Mouse (Mus musculus) thymus, adult 2 months (tissue): ENCODE data around the gene Rnd3. TPM values are rescaled to one million over a fixed set of nuclear protein-coding genes. Genes with fewer than 3 reads are reported as not detected.

Source experiments
- DNase-seq: peaks from one replicate; pipeline ENCODE4 v3.0.0; 2021
- H3K27ac ChIP-seq: fragments of 200-500 bp; 2 replicates; pipeline ENCODE4 v1.5.1; 2012; ENCODE audit warnings: low read length, control low read depth; ENCODE audit not compliant: control insufficient read depth, insufficient read depth
- H3K27me3 ChIP-seq: fragments of 200-500 bp; 2 replicates; pipeline ENCODE4 v1.6.1; 2012; ENCODE audit warnings: mild to moderate bottlenecking, low read length, moderate library complexity, mixed read lengths; ENCODE audit not compliant: control insufficient read depth, insufficient read depth
- H3K36me3 ChIP-seq: fragments of 200-500 bp; 2 replicates; pipeline ENCODE4 v1.6.1; 2012; ENCODE audit warnings: mild to moderate bottlenecking, low read length, moderate library complexity; ENCODE audit not compliant: control insufficient read depth, insufficient read depth
- H3K4me1 ChIP-seq: fragments of 200-500 bp; replicated peaks from 2 replicates; pipeline ENCODE4 v1.6.1; 2012; ENCODE audit warnings: low read length; ENCODE audit not compliant: control insufficient read depth, insufficient read depth
- H3K4me3 ChIP-seq: fragments of 200-500 bp; 2 replicates; pipeline ENCODE4 v1.5.1; 2012; ENCODE audit warnings: mild to moderate bottlenecking, low read length, control low read depth, moderate library complexity; ENCODE audit not compliant: control insufficient read depth, insufficient read depth
- CTCF ChIP-seq: fragments of 200-500 bp; IDR thresholded peaks from 2 replicates; pipeline ENCODE4 v1.5.1; 2012; ENCODE audit warnings: mild to moderate bottlenecking, control low read depth, low read length, moderate library complexity, borderline replicate concordance; ENCODE audit not compliant: control insufficient read depth, poor library complexity, insufficient read depth; ENCODE audit errors: extremely low read depth
- POLR2A ChIP-seq: fragments of 200-500 bp; IDR thresholded peaks from 2 replicates; pipeline ENCODE4 v1.6.1; 2012; ENCODE audit warnings: mild to moderate bottlenecking, low read length, control low read depth, moderate library complexity; ENCODE audit not compliant: control insufficient read depth, poor library complexity, insufficient read depth; ENCODE audit errors: extremely low read depth
- WGBS: fragments of 180-500 bp; shearing (Covaris S2); methylation state at CpG from one replicate; pipeline ENCODE4 v1.1.7; 2018; 5-methylcytosine and 5-hydroxymethylcytosine counted together
- polyA plus RNA-seq: library from polyadenylated mRNA; depleted of rRNA; stranded (reverse); fragments of >200 nt; gene quantifications from 2 replicates; pipeline ENCODE4 v1.2.3, GENCODE M21; 2012

The Rnd3 gene
- polyA plus RNA-seq, 1 experiment = 1.0 TPM

- DNase-seq = no peak
- Histone ChIP-seq H3K4me1 (no peaks in the 10 kb centered on the region), H3K27me3 (no peaks in the 10 kb centered on the region), H3K4me3 (no peak overlapping the region), H3K27ac (no peak overlapping the region), H3K36me3 (no peaks in the 10 kb centered on the region)
- WGBS = 96% methylated on average over 13 of the region's 13 CpGs
- TF ChIP-seq POLR2A (no peak), CTCF (no peak)
Measured at GRCm38 (mm10) chr2:51082714-51083351, 66.1 kb downstream of the Rnd3 start.
